ENCODE assay signal across 30 mouse cellular contexts in the genomic region with DNA sequence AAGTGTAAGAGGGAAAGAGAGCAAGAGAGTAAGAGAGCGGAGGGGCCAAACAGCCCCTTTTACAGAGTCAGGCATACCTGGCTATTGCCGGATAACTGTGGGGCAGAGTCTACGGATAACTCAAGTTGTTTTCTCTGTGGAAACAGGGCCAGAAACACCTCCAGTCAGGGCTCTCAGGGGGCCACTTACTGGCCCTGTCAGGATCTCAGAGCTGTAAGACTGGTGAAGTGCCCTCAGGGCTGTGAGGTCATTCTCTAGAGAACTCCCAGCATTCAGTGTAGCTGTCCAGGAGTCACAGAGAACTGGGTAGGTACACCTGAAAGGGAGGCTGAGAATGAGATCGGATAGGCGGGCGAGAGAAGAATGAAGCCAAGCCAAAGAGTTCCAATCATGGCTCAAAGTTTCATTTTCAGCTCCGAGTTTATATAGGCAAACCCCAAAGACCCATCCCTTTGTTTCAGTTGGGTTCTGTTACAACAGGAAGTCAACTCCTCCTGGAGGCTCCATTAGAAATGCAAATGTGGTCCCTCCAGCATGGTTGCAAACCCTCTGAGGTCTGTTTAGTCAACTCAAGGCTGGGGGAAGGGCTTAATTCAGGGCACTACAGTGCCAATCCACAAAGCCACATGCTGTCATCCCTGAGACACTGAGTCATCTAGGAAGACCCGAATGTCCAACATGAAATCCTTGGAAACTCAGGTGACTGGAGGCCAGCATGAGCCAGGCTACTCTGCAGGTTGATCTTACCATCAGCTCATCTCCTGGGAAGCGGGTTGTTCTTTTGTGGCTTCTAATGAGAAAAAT. TPM values are rescaled to one million over a fixed set of nuclear protein-coding genes. Genes with fewer than 3 reads are reported as not detected.
DNase-seq lines count a peak whose midpoint lies in the region; ATAC-seq and TF ChIP-seq lines count a peak whose summit lies in the region.
"Had no signal": no experiment of that assay in that cellular context is flagged by ENCODE, and none has a peak within 500 bp of the region (broad histone marks: within the 10 kb centered on the region; RNA-seq: fewer than 3 reads in every experiment).

No protein-coding gene starts in this region.

- H3K27me3 ChIP-seq in ES-Bruce4 (ENCODE audit: control insufficient read depth, insufficient read depth, low read length, poor library complexity, severe bottlenecking): no peaks in the 10 kb centered on the region
- no peaks in the 10 kb centered on the region for H3K27me3 ChIP-seq in lung, postnatal 0 days (replicated peaks; ENCODE audit: insufficient read depth, low read length)
- no peaks in the 10 kb centered on the region; the same call in none of the 2 replicates for H3K27me3 ChIP-seq in liver, embryonic 11.5 days (replicated peaks; ENCODE audit: control insufficient read depth, insufficient read depth, low read length)
- H3K27me3 ChIP-seq: hindbrain, embryonic 13.5 days; Patski had no signal

- no peaks in the 10 kb centered on the region for H3K4me1 ChIP-seq in ES-Bruce4 (ENCODE audit: control insufficient read depth, insufficient read depth, low read length)
- H3K4me1 ChIP-seq in lung, postnatal 0 days (ENCODE audit: insufficient read depth, low read depth, low read length): peaks cover 2% of the 10 kb centered on the region; the same call in 1 of the 2 replicates
- peaks cover 15% of the 10 kb centered on the region for H3K4me1 ChIP-seq in liver, embryonic 11.5 days (replicated peaks; ENCODE audit: control insufficient read depth, insufficient read depth, low read length)

- peak overlapping the region; percentile 98 for H3K27ac ChIP-seq in ES-Bruce4 (ENCODE audit: insufficient read depth, low read length)
- H3K27ac ChIP-seq in lung, postnatal 0 days (ENCODE audit: low read length): no peak overlapping the region
- H3K27ac ChIP-seq in liver, embryonic 11.5 days (ENCODE audit: low read depth, low read length): no peak overlapping the region
- H3K27ac ChIP-seq: embryonic facial prominence, embryonic 15.5 days; forebrain, embryonic 12.5 days; heart, embryonic 10.5 days; hindbrain, embryonic 13.5 days; liver, embryonic 15.5 days; macrophage had no signal

- no peaks in the 10 kb centered on the region for H3K9me3 ChIP-seq in ES-Bruce4 (replicated peaks; ENCODE audit: control insufficient read depth, insufficient read depth, low read length, poor library complexity, severe bottlenecking)
- H3K9me3 ChIP-seq in lung, postnatal 0 days (ENCODE audit: low read length): no peaks in the 10 kb centered on the region
- no peaks in the 10 kb centered on the region for H3K9me3 ChIP-seq in liver, embryonic 11.5 days (ENCODE audit: control insufficient read depth, low read length)
- H3K9me3 ChIP-seq: embryonic facial prominence, embryonic 15.5 days; forebrain, embryonic 12.5 days; heart, embryonic 10.5 days; hindbrain, embryonic 13.5 days; liver, embryonic 15.5 days had no signal

- peak; percentile 97 for DNase-seq in R1 (ENCODE audit: low read depth, low spot score)
- peak; percentile 86 for DNase-seq in lung, postnatal 0 days (ENCODE audit: low spot score)
- DNase-seq in lung, postnatal 4 days: peak; percentile 29 to 58
- DNase-seq in gastrocnemius, postnatal 36 days: no peak
- DNase-seq in liver, embryonic 11.5 days (ENCODE audit: low spot score): no peak
- no peak for DNase-seq in cerebellum, adult 18-20 months
- DNase-seq: adrenal gland, postnatal 36 days; cerebellum, adult 2 months; cerebellum, postnatal 14 days; forebrain, postnatal 0 days; gastrocnemius, postnatal 10 days; heart, adult 11 months; heart, postnatal 36 days; kidney, adult 9 months; kidney, postnatal 10 days; liver; thymus, adult 2 months; thymus, postnatal 36 days had no signal

- peak; percentile 90 for TF ChIP-seq POLR2A in ES-Bruce4 (IDR thresholded peaks at IDR 0.05; ENCODE audit: insufficient read depth, low read length)

- TF ChIP-seq CTCF in ES-Bruce4 (IDR thresholded peaks at IDR 0.05; ENCODE audit: low read depth, low read length): no peak
- TF ChIP-seq CTCF in lung, postnatal 0 days (IDR thresholded peaks at IDR 0.05): no peak

- WGBS in lung, postnatal 0 days: 69% methylated on average over 9 of the region's 9 CpGs
- WGBS in liver, embryonic 11.5 days: 77% methylated on average over 9 of the region's 9 CpGs

- peak; percentile 97 for ATAC-seq in lung, postnatal 0 days
- ATAC-seq in liver, embryonic 11.5 days (replicated peaks; ENCODE audit: low FRiP score): no peak
- ATAC-seq: CD4-positive, CD25-positive, alpha-beta regulatory T cell, adult 4 months; forebrain, postnatal 0 days; intestine, postnatal 0 days; midbrain, embryonic 16.5 days; Patski had no signal

- H3K9ac ChIP-seq in ES-Bruce4 (ENCODE audit: low read depth, poor library complexity, severe bottlenecking): peak overlapping the region; percentile 94
- no peak overlapping the region for H3K9ac ChIP-seq in lung, postnatal 0 days (replicated peaks; ENCODE audit: low read depth)
- H3K9ac ChIP-seq in liver, embryonic 11.5 days (ENCODE audit: low read depth, low read length): no peak overlapping the region
- H3K9ac ChIP-seq: embryonic facial prominence, embryonic 15.5 days; forebrain, embryonic 12.5 days; forebrain, postnatal 0 days; hindbrain, embryonic 13.5 days; liver, embryonic 15.5 days had no signal

- H3K36me3 ChIP-seq in ES-Bruce4 (ENCODE audit: control insufficient read depth, insufficient read depth, low read length, poor library complexity, severe bottlenecking): no peaks in the 10 kb centered on the region; the same call in 1 of the 2 replicates
- H3K36me3 ChIP-seq in lung, postnatal 0 days (ENCODE audit: insufficient read depth, low read length): no peaks in the 10 kb centered on the region
- no peaks in the 10 kb centered on the region for H3K36me3 ChIP-seq in liver, embryonic 11.5 days (ENCODE audit: control insufficient read depth, insufficient read depth, low read length)
- H3K36me3 ChIP-seq: embryonic facial prominence, embryonic 15.5 days; forebrain, embryonic 12.5 days; heart, embryonic 10.5 days; hindbrain, embryonic 13.5 days; liver, embryonic 15.5 days had no signal

- peak; percentile 98 for TF ChIP-seq EP300 in ES-Bruce4 (IDR thresholded peaks at IDR 0.05; ENCODE audit: insufficient read depth, low read depth, low read length)
- peak; percentile 32; the same call in 1 of the 2 replicates for TF ChIP-seq EP300 in lung, postnatal 0 days (IDR thresholded peaks at IDR 0.05)

- H3K4me3 ChIP-seq in ES-Bruce4 (ENCODE audit: low read depth, low read length): peak overlapping the region; percentile 97
- no peak overlapping the region for H3K4me3 ChIP-seq in lung, postnatal 0 days (ENCODE audit: low read depth, low read length)
- no peak overlapping the region for H3K4me3 ChIP-seq in liver, embryonic 11.5 days (ENCODE audit: low read depth, low read length)
- H3K4me3 ChIP-seq: embryonic facial prominence, embryonic 15.5 days; forebrain, embryonic 12.5 days; heart, embryonic 10.5 days; hindbrain, embryonic 13.5 days; liver, embryonic 15.5 days had no signal

- intact Hi-C loops in gastrocnemius, postnatal 36 days (cut with DNase I): loop anchor here (1.0 kb wide), 1 partner anchor 245 kb away; no protein-coding TSS in a partner anchor

- H3K4me2 ChIP-seq in lung, postnatal 0 days (replicated peaks; ENCODE audit: low read depth, low read length): no peak overlapping the region
- no peak overlapping the region for H3K4me2 ChIP-seq in liver, embryonic 11.5 days
- H3K4me2 ChIP-seq: embryonic facial prominence, embryonic 15.5 days; forebrain, embryonic 12.5 days; hindbrain, embryonic 13.5 days; liver, embryonic 15.5 days had no signal

RNA-seq across cellular contexts. Expression of gene Mtcl1, which starts 34.3 kb away (rescaled TPM):
- polyA plus RNA-seq in ES-Bruce4 (2011; ENCODE audit: insufficient read depth, insufficient read length, low read depth, missing spikeins): 91.0 and 92.3 TPM in 2 replicates
- polyA plus RNA-seq in lung, postnatal 0 days (2015; fragmentation: Nextera tagmentation; extraction: Ambion mirVana): 8.6 and 9.9 TPM in 2 replicates
- 1 to 10 TPM; 4.6 to 6.0 TPM for total RNA-seq in gastrocnemius, postnatal 36 days (2021)
- 0.96 and 1.7 TPM in 2 replicates for polyA plus RNA-seq in liver, embryonic 11.5 days (2014; fragmentation: Nextera tagmentation; extraction: Ambion mirVana)
- total RNA-seq: MEL had no signal
- polyA plus RNA-seq: macrophage had no signal

RNA-seq across cellular contexts. Expression of gene Rab12, which starts 35.7 kb away (rescaled TPM):
- 100 and 105 TPM in 2 replicates for polyA plus RNA-seq in ES-Bruce4 (2011; ENCODE audit: insufficient read depth, insufficient read length, low read depth, missing spikeins)
- polyA plus RNA-seq in lung, postnatal 0 days (2015; fragmentation: Nextera tagmentation; extraction: Ambion mirVana): 70.8 and 72.8 TPM in 2 replicates
- 100 to 1,000 TPM; 149 to 179 TPM for total RNA-seq in gastrocnemius, postnatal 36 days (2021)
- 21.2 and 24.5 TPM in 2 replicates for polyA plus RNA-seq in liver, embryonic 11.5 days (2014; fragmentation: Nextera tagmentation; extraction: Ambion mirVana)

Comparison
In these comparisons a context has a peak if more than half of its experiments do, and no peak if none do; other contexts are left out.
1. DNase-seq: peak in R1 (single experiment), lung, postnatal 0 days (single experiment) and lung, postnatal 4 days (2 of 2); none in gastrocnemius, postnatal 36 days (0 of 2), liver, embryonic 11.5 days (single experiment) and cerebellum, adult 18-20 months (0 of 2).